Mouse (Mus musculus) cerebellum, postnatal 4 days (tissue): ENCODE measurements around the gene Inhba.

Source experiments
- DNase-seq, 2 experiments: peaks; one replicate each; pipeline ENCODE4 v3.0.0; 2022; ENCODE audit warnings: low spot score in 2 of 2, mixed read lengths in 1 of 2

Gene Inhba

GRCm38 (mm10) chr13:16023070-16024039 lies 11.7 kb downstream of the Inhba start:
- no peak for DNase-seq

- no peak for DNase-seq
Measured at GRCm38 (mm10) chr13:16030557-16031057, 19.0 kb downstream of the Inhba start.

GRCm38 (mm10) chr13:16032425-16032824 lies 20.8 kb downstream of the Inhba start:
- DNase-seq: no peak

GRCm38 (mm10) chr13:16032935-16033592 lies 21.4 kb downstream of the Inhba start:
- DNase-seq: no peak

GRCm38 (mm10) chr13:16069079-16069478 lies 57.4 kb downstream of the Inhba start:
- DNase-seq: no peak

GRCm38 (mm10) chr13:16077276-16077675 lies 65.6 kb downstream of the Inhba start:
- DNase-seq: no peak

- no peak for DNase-seq
Measured at GRCm38 (mm10) chr13:16078216-16078731, 66.6 kb downstream of the Inhba start.

- DNase-seq: no peak
Measured at GRCm38 (mm10) chr13:16080205-16080604, 68.6 kb downstream of the Inhba start.
